Mouse (Mus musculus): ENCODE results near the gene Mmp28. TPM values are rescaled to one million over a fixed set of nuclear protein-coding genes. Genes with fewer than 3 reads are reported as not detected.

Gene Mmp28
- polyA plus RNA-seq, 1 experiment = 3.6 TPM

- DNase-seq (ENCODE audit: extremely low spot score in 1 of 2, low spot score in 1 of 2) = no peak
Measured at GRCm38 (mm10) chr11:83448021-83448926, 14.6 kb downstream of the Mmp28 start.

DNA sequence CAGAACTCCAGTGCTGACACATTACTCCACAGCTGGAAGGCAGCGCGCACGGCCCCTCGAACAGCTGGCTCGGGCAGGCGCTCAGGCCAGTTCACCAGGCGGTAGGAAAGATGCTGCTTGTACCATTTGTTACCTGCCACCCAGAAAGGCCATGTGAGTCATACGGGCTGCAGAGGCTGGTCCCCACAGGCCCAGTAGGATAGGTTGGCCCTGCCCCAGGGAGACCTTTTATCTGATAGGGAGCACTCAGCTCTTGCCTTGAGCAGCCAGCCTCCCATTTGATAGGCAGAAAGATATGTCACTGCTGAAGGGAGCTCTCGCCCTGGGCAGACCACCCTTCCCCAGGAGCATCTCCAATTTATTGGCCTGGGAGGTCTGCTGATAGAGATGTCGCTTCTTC lies 15.3 kb downstream of the Mmp28 start:
- no peak for DNase-seq (ENCODE audit: extremely low spot score in 1 of 2, low spot score in 1 of 2)

DNA sequence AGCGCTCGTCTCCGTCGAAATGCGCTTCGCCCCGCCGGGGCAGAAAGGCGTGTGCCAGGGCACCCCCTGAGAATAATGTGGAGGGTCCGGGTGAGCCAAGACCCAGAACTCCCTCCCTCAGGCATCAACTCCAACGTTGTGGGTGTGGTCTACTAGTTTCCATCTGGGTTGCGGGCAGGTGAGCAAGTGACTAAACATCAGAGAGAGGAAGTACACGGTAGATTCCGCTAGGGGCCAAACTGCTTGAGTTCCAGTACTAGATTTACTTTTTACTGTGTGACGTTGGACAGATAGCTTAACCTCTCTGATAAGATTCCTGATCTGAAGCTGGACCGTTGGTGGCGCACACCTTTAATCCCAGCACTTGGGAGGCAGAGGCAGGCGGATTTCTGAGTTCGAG lies 17.9 kb downstream of the Mmp28 start:
- DNase-seq (ENCODE audit: extremely low spot score in 1 of 2, low spot score in 1 of 2) = no peak

- DNase-seq (ENCODE audit: extremely low spot score in 1 of 2, low spot score in 1 of 2) = no peak
Measured at GRCm38 (mm10) chr11:83443824-83444223, 19.0 kb downstream of the Mmp28 start.

- DNase-seq (ENCODE audit: extremely low spot score in 1 of 2, low spot score in 1 of 2) = peak in 1 of 2 experiments; percentile 90
Measured at GRCm38 (mm10) chr11:83442596-83443267, 20.1 kb downstream of the Mmp28 start.

- DNase-seq (ENCODE audit: extremely low spot score in 1 of 2, low spot score in 1 of 2) = no peak
Measured at GRCm38 (mm10) chr11:83441235-83441634, 21.6 kb downstream of the Mmp28 start.

GRCm38 (mm10) chr11:83440081-83441064 lies 22.5 kb downstream of the Mmp28 start:
- DNase-seq (ENCODE audit: extremely low spot score in 1 of 2, low spot score in 1 of 2) = peak; percentile 46 to 88

- DNase-seq (ENCODE audit: extremely low spot score in 1 of 2, low spot score in 1 of 2) = no peak
Measured at GRCm38 (mm10) chr11:83439426-83440060, 23.3 kb downstream of the Mmp28 start.

DNA sequence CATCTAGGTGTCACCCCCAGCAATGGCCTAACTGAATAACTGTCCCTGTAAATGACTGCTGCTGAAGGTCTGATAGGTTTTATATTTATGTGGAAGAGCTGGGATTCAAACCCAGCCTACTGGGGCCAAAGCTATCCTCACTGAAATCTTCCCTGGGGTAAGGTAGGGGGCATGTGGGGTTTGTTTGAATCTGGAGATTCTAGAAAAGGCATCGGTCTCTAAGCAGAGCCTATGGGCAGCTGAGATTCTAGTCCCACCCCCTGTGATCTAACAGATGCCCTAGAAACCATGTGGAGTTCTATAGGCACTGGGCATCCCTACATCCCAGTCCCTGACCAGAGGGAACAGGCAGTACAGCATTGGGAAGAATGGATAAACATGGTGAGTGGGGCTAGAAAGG lies 25.5 kb downstream of the Mmp28 start, which contains the start of gene 1700020L24Rik:
Gene 1700020L24Rik (plus strand): TSS at position 301 of the 400 bp plus-strand sequence.
- DNase-seq (ENCODE audit: extremely low spot score in 1 of 2, low spot score in 1 of 2) = no peak

DNA sequence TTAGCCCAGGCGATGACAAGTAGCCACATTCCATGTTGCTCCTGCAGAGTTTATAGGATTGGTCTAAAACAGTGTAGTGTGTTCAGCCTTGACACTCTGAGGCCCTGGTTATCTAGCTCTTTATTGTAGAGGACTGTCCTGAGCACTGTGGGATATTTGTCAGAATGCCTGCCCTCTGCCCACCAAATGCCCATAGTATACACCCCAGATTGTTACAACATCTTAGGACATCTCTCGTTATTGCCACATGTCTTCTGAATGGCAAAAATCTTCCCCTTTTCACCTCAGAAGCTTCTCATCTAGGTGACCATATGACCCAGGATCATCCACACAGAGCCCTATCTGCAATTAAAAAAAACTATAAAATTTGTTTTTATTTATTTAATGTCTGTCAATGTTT lies 30.3 kb downstream of the Mmp28 start:
- DNase-seq (ENCODE audit: extremely low spot score in 1 of 2, low spot score in 1 of 2) = no peak

DNA sequence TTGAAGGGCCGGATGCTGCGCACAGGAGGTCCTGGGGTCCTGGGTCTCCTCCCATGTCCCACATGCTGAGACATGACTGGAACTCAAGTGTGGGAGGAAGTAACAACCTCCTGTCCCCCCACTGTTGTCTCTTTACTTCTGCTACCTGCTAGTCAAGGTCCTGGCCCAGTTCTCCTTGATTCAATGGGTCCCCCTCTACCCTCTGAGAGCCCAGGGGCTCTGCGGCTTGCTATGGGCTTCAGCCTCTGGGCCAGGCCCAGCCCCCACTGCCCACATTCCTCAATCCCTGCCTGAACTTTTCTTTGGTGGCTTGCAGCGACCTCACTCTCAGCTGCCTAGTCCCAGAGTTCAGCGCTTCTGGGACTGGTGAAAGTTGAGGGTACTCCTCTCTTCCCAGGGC lies 33.5 kb downstream of the Mmp28 start, which contains the start of gene Gas2l2:
Gene Gas2l2 (minus strand): TSS at position 101 of the 400 bp plus-strand sequence.
- DNase-seq (ENCODE audit: extremely low spot score in 1 of 2, low spot score in 1 of 2) = no peak

DNA sequence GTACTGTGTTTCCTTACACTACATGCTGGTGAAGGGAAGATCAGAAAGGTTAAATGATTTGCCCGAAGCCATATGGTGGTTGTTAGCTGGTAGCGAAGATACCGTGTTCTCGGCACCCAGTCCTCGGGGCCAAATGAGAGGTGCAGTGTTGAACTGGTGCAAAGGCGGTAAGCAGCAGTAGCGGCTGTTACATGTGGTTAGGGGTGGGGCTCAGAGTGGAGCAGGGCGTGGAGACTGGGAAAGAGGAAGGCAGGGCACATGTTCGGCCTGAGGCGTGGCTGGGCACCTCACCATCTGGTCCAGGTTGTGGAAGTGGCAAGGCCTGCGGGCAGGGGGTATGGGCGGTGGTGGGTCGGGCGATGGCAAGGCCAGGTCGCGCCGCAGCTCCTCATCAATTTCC lies 35.9 kb downstream of the Mmp28 start:
- DNase-seq (ENCODE audit: extremely low spot score in 1 of 2, low spot score in 1 of 2) = no peak

GRCm38 (mm10) chr11:83424681-83425080 lies 38.2 kb downstream of the Mmp28 start:
- DNase-seq (ENCODE audit: extremely low spot score in 1 of 2, low spot score in 1 of 2) = peak in 1 of 2 experiments; percentile 90

- DNase-seq (ENCODE audit: extremely low spot score in 1 of 2, low spot score in 1 of 2) = no peak
Measured at GRCm38 (mm10) chr11:83421305-83421704, 41.6 kb downstream of the Mmp28 start.

GRCm38 (mm10) chr11:83420338-83420737 lies 42.5 kb downstream of the Mmp28 start:
- peak in 1 of 2 experiments; percentile 60 for DNase-seq (ENCODE audit: extremely low spot score in 1 of 2, low spot score in 1 of 2)

GRCm38 (mm10) chr11:83418566-83418965 lies 44.3 kb downstream of the Mmp28 start:
- DNase-seq (ENCODE audit: extremely low spot score in 1 of 2, low spot score in 1 of 2) = peak; percentile 62 to 76

GRCm38 (mm10) chr11:83417708-83418107 lies 45.2 kb downstream of the Mmp28 start:
- DNase-seq (ENCODE audit: extremely low spot score in 1 of 2, low spot score in 1 of 2) = peak in 1 of 2 experiments; percentile 62

- DNase-seq (ENCODE audit: extremely low spot score in 1 of 2, low spot score in 1 of 2) = no peak
Measured at GRCm38 (mm10) chr11:83417080-83417479, 45.8 kb downstream of the Mmp28 start.

GRCm38 (mm10) chr11:83410510-83410909 lies 52.4 kb downstream of the Mmp28 start:
- DNase-seq (ENCODE audit: extremely low spot score in 1 of 2, low spot score in 1 of 2) = no peak

DNA sequence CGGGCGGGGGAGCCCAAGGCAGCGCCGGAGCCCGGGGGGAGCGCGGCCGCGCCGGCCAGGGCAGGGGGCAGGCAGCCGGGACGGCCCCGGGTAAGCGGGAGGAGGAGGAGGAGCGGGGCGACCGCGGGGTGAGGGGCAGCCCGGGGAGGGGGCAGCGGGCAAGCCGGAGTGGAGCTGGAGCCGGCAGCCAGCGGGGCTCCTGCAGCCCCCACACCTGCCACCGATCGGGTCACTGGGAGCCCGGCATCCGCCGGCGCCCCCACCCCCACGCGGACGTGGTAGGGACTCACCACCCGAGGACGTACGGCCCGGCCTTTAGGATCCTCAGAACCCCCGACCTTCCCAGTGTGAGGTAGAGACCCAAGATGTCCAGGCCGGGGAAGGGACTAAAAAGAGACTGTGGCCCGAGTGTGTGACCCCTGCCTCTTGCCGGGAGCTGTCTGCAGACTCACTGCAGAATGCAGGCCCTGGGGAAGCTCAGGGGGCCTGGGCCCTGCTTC lies 53.0 kb downstream of the Mmp28 start:
- no peak for DNase-seq (ENCODE audit: extremely low spot score in 1 of 2, low spot score in 1 of 2)
